Mouse (Mus musculus) liver, embryonic 14.5 days (tissue): ENCODE measurements around the gene Tmem51. TPM values are rescaled to one million over a fixed set of nuclear protein-coding genes. Genes with fewer than 3 reads are reported as not detected.

ENCODE experiments used
- ATAC-seq: fragments of 200-750 bp; cut with Nextera tagmentation; 2 replicates; pipeline ENCODE4 v1.8.0; 2017; ENCODE audit warnings: moderate number of reproducible peaks, mild to moderate bottlenecking, moderate library complexity; ENCODE audit not compliant: insufficient read depth
- DNase-seq, 3 experiments: peaks; one replicate each; pipeline ENCODE4 v3.0.0-alpha.2; 2012 to 2013; ENCODE audit warnings: low read depth in 3 of 3, low spot score in 3 of 3
- H3K27ac ChIP-seq: fragments of 300-500 bp; sonication (generic); 2 replicates; pipeline ENCODE4 v1.5.1; 2014; ENCODE audit warnings: moderate library complexity, mild to moderate bottlenecking, control low read depth, inconsistent platforms
- H3K27me3 ChIP-seq: fragments of 300-500 bp; sonication (generic); 2 replicates; pipeline ENCODE4 v1.6.1; 2014; ENCODE audit warnings: mild to moderate bottlenecking, low read length, moderate library complexity; ENCODE audit not compliant: control insufficient read depth, insufficient read depth
- H3K36me3 ChIP-seq: fragments of 300-500 bp; sonication (generic); replicated peaks from 2 replicates; pipeline ENCODE4 v1.6.1; 2014; ENCODE audit warnings: low read depth; ENCODE audit not compliant: control insufficient read depth, insufficient read depth
- H3K4me1 ChIP-seq, 2 experiments: fragments of 200-500 bp in 1 of 2; fragments of 300-500 bp in 1 of 2; sonication (generic) in 1 of 2; replicated peaks; 2 replicates each; pipeline ENCODE4 v1.6.1; 2012 to 2014; ENCODE audit warnings: antibody characterized with exemption in 1 of 2, inconsistent platforms in 1 of 2, low read length in 1 of 2; ENCODE audit not compliant: control insufficient read depth in 2 of 2, insufficient read depth in 2 of 2
- H3K4me2 ChIP-seq: fragments of 300-500 bp; sonication (generic); 2 replicates; pipeline ENCODE4 v1.6.1; 2014; ENCODE audit warnings: low read depth, mild to moderate bottlenecking, control low read depth, moderate library complexity
- H3K4me3 ChIP-seq, 2 experiments: fragments of 200-500 bp in 1 of 2; fragments of 300-500 bp in 1 of 2; sonication (generic) in 1 of 2; 2 replicates each; pipeline ENCODE4 v1.5.1; 2012 to 2014; ENCODE audit warnings: low read depth in 2 of 2, low read length in 2 of 2, mild to moderate bottlenecking in 2 of 2, control low read depth in 1 of 2, inconsistent platforms in 1 of 2, moderate library complexity in 1 of 2; ENCODE audit not compliant: insufficient read depth in 1 of 2
- H3K9ac ChIP-seq: fragments of 300-500 bp; sonication (generic); replicated peaks from 2 replicates; pipeline ENCODE4 v1.6.1; 2014; ENCODE audit warnings: mild to moderate bottlenecking, control low read depth, moderate library complexity
- H3K9me3 ChIP-seq: fragments of 300-500 bp; sonication (generic); 2 replicates; pipeline ENCODE4 v1.6.1; 2016; ENCODE audit warnings: low read length, mixed read lengths; ENCODE audit not compliant: control insufficient read depth
- CTCF ChIP-seq: IDR thresholded peaks from 2 replicates; pipeline ENCODE4 v1.5.1; 2016; ENCODE audit warnings: antibody characterized with exemption, low read depth, control low read depth
- EP300 ChIP-seq: IDR thresholded peaks from 2 replicates; pipeline ENCODE4 v1.6.1; 2016; ENCODE audit warnings: antibody characterized with exemption, low read depth
- WGBS: fragments of 180-500 bp; shearing (Covaris S2); extraction: QIAGEN DNeasy Blood & Tissue Kit; methylation state at CpG from one replicate; pipeline ENCODE4 v1.1.7; 2014; ENCODE audit not compliant: insufficient replicate concordance; 5-methylcytosine and 5-hydroxymethylcytosine counted together
- polyA plus RNA-seq, 2 experiments: library from polyadenylated mRNA; depleted of rRNA in 1 of 2; stranded (reverse) in 1 of 2; unstranded in 1 of 2; fragments of >200 nt; fragmentation: Nextera tagmentation in 1 of 2; extraction: Ambion mirVana in 1 of 2; gene quantifications; 2 replicates each; pipeline versions ENCODE4 v1.2.1 to v1.2.3; 2012 to 2014

Tmem51 gene
- polyA plus RNA-seq, 2 experiments, result 7.9 to 11.4 TPM

- Histone ChIP-seq H3K9me3 (no peaks in the 10 kb centered on the region), H3K4me1 (no peaks in the 10 kb centered on the region), H3K4me2 (no peak overlapping the region), H3K27me3 (no peaks in the 10 kb centered on the region), H3K36me3 (no peaks in the 10 kb centered on the region), H3K4me3 (no peak overlapping the region), H3K9ac (no peak overlapping the region), H3K27ac (no peak overlapping the region)
- 54% methylated on average over 3 of the region's 3 CpGs for WGBS
- no peak for DNase-seq
- TF ChIP-seq EP300 (no peak), CTCF (0 out of 2 replicates have a peak, but pooled peaks have one; percentile 10)
- ATAC-seq, result no peak
Measured at GRCm38 (mm10) chr4:141983689-141984088, 100.4 kb downstream of the Tmem51 start.

GRCm38 (mm10) chr4:141981475-141981874, 102.6 kb downstream of the Tmem51 start:
- no peak overlapping the region for H3K4me2 ChIP-seq
- no peaks in the 10 kb centered on the region for H3K36me3 ChIP-seq
- H3K4me3 ChIP-seq, result no peak overlapping the region
- H3K27me3 ChIP-seq, result no peaks in the 10 kb centered on the region
- no peak overlapping the region for H3K27ac ChIP-seq
- no peak for ATAC-seq
- H3K4me1 ChIP-seq, result no peaks in the 10 kb centered on the region
- H3K9me3 ChIP-seq, result no peaks in the 10 kb centered on the region
- TF ChIP-seq CTCF, result no peak
- TF ChIP-seq EP300, result no peak
- DNase-seq, result no peak
- 59% methylated on average over 3 of the region's 3 CpGs for WGBS
- no peak overlapping the region for H3K9ac ChIP-seq

Other genes with a start within 250 kb of the Tmem51 start
- not detected in 2 replicates for gene Ctrc, start 237.9 kb downstream of the Tmem51 start, polyA plus RNA-seq (2012; rRNA removed)
- not detected in 2 replicates for gene Ctrc, start 237.9 kb downstream of the Tmem51 start, polyA plus RNA-seq (2014; fragmentation: Nextera tagmentation; extraction: Ambion mirVana)
- 25.9 and 26.5 TPM in 2 replicates for gene Efhd2, start 209.4 kb downstream of the Tmem51 start, polyA plus RNA-seq (2012; rRNA removed)
- gene Efhd2, start 209.4 kb downstream of the Tmem51 start, polyA plus RNA-seq (2014; fragmentation: Nextera tagmentation; extraction: Ambion mirVana), result 23.4 and 26.2 TPM in 2 replicates
- gene Fhad1, start 69.2 kb downstream of the Tmem51 start, polyA plus RNA-seq (2012; rRNA removed), result 0.03 and 0.23 TPM in 2 replicates
- 0.11 TPM in 1 of 2 replicates, not detected in the other for gene Fhad1, start 69.2 kb downstream of the Tmem51 start, polyA plus RNA-seq (2014; fragmentation: Nextera tagmentation; extraction: Ambion mirVana)
- 0.94 and 1.5 TPM in 2 replicates for gene Kazn, start 155.1 kb upstream of the Tmem51 start, polyA plus RNA-seq (2012; rRNA removed)
- gene Kazn, start 155.1 kb upstream of the Tmem51 start, polyA plus RNA-seq (2014; fragmentation: Nextera tagmentation; extraction: Ambion mirVana), result 0.41 and 0.53 TPM in 2 replicates